Mouse (Mus musculus) 3T3-L1 (cell line): ENCODE data around the gene Pagr1b.
A peak's percentile ranks its signal among the peaks of the same experiment; 100 is the strongest.

ENCODE experiments used
- DNase-seq: peaks from one replicate; pipeline ENCODE4 v3.0.0-alpha.2; 2015; ENCODE audit warnings: low read depth, low spot score

The Pagr1b gene

DNA sequence TGATC lies at the start of gene Pagr1b:
Gene Pagr1b (minus strand): TSS at position 4 of the 5 bp plus-strand sequence.
- DNase-seq, result no peak

DNA sequence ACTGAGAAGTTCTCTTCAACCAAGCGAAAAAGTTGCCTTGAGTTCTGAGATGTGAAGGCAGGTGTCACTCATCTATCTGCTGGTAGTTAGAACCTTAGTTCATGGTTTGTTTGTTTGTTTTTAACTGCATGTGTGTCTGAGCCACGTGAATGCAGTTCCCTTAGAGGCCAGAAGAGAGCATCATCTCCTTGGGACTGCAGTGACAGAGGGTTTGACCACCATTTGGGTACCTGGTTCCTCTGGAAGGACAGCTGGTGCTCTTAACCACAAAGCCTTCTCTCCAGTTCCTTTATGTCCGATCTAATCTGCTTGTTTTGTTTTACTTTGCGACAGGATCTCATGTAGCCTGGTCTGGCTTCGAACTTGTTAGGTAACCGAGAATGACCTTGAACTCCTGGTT lies 49.3 kb upstream of the Pagr1b start:
- no peak for DNase-seq

DNA sequence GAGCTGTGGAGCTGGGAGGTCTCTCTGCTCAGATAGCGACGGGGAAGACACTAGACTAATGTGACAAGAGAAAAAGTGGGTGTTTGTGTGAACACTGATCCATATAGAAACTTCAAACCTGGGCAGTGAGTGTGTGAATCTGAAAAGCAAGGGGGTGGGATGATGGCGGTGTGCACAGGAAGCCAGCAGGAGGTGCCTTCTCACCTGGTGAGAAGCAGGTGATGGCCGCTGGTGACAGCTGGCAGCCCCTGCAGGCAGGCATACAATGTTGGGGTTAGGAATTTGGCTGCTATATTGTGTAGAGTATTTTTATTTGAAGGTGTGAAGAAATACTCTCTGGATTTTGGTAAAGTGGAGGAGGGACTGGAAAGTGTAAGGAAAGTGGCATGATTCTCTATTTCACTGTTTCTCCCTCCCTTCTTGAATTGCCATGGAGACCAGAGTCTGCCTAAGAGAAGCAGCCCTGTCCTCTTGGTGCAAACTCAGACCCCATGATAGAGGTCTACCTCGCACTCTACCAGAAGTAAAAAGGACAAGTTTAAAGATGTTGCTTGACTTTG lies 38.8 kb upstream of the Pagr1b start:
- DNase-seq, result no peak

DNA sequence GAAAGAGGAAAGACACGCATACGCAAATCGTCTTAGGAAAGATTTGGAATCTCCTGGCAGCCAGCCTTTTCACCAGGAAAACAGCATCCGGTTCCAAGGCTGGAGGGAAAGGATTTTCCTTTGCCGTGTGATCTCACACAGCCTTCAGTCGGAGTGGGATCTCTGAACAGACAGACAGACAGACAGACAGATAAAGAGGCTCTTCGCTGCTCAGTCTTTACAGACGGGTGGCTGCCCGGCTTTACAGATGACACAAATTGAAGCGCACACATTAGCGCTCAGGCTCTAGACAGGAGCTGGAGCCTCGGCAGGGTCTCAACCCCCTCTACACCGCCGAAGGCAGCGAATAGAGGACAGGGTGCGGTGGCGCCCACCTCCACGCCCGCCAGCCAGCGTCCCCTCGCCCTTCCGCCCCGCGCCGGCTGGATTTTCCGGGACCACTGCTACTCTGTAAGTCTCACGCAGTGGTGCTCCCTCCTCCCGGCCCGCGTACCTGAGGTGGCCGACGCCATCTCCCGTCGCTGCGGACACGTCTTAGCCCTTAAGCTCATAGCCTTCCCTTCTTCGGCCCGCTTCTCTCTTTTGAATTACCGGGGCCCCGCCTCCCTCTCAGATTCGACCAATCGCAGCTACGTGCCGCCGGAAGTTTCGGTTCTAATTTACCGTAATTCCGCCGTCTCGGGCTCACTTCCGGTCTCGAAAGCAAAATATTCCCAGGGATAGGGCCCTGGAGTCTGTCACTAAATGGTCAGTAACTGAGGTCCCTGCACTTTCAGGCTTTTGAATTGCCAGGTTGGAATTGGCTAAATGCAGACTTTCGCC lies 25.8 kb upstream of the Pagr1b start, which contains the start of gene Kif22:
Gene Kif22 (minus strand): TSS at position 621 of the 822 bp plus-strand sequence.
- peak; percentile 88 for DNase-seq

DNA sequence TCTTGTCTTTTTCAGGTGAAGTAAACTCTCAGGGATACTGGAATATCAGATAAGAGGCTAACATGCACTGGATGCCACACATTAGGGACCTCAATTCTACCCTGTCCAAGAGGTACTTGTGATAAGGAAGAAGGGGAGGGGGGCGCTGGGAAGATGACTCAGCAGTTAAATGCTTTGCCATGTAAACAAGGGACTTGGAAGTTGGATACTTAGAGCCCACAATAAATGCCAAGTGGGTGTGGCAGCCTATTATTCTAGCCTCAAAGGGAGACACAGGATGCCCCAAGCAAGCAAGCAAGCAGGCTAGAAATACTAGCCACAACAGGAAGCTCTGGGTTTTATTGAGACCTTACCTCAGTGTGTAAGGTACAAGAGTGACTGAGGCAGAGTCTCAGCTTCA lies 15.0 kb upstream of the Pagr1b start:
- peak; percentile 20 for DNase-seq

DNA sequence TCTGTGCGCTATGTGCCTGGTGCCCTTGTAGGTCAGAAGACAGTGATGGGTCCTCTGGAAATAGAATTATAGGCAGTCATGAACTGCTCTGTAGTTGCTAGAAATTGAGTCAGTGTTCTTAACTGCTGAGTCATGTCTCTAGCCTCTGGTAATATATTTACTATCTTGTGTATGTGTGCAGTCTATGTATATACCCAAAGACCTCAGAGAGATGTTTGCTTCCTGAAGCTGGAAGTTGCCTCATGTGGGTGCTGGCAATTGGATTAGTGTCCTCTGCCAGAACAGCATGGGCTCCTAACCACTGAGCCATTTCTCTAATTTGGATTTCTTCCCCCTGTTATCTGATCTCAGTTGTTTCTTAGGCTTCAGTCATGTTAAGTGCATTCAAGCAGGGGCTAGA lies 13.9 kb upstream of the Pagr1b start:
- peak; percentile 49 for DNase-seq

DNA sequence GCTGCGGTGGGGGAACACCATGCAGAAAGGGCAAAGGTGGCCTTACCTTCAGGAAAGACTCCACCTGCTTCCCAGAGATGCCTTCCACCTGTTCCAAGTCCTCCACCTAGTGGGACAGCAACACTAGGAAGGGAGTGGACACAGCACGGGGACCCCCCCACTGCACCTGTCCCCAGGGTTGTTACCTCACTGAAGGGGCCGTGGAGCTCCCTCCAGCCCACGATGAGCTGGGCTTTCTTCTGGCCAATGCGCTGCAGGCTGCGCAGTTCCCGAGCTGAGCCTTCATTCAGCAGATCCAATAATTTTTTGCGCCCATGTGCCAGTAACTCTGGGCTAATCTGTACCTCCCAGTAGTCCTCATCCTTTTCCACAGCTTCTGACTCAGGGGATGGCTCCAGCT lies 11.6 kb upstream of the Pagr1b start:
- no peak for DNase-seq

DNA sequence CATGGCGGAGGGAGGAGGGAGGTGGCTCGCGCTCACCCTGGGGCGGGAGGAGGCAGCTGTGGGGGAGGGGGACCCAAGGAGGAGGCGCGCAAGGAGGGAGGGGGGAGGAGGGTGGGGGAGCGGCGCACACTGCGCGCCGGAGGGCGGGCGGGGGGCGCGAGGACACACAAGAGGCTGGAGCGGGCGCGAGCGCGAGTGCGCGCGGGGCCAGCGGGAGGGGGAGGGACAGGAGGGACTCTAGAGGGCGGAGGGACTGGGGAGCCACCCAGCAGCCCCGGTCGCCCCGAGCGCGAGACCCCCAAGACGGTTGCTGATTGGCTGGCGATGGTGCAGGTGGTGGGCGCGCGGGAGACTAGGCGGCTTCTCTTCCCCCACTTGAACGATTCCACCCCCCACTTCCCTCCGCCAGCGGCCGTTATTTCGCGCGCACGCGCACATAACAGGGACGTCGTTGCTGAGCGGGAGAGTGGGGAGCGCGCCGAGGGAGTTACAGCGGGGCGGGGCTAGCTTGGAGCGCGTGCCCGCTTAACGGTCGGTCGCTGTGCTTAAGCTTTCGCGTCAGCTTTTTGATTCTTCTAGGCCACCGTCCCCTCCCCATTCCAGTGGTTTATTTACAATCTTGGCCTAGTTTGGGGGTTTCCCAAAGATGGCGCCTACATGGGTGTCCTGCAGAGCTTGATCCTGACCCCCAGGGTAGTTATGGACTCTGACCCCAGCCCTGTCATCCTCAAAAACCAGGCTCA lies 10.9 kb upstream of the Pagr1b start, which contains the start of gene Maz:
Gene Maz (minus strand): TSS at position 54 of the 743 bp plus-strand sequence.
- peak; percentile 96 for DNase-seq

DNA sequence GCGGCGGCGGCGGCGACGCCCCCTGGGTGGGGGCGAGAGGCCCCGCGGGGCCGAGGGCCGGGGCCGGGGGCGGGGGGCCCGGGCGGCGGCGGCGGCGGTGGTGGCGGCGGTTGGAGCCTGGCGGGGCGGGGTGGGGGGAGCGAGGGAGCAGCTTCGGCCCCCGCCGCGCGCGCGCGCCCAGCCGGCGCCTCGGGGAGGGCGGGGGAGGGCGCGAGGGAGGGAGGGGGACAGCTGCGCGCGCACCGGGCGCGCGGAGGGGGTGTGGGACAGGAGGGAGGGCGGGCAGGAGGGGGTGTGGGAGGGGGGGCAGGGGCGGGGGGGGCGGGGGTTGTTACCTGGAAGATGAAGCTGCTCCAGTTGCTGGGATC lies 10.3 kb upstream of the Pagr1b start:
- no peak for DNase-seq

DNA sequence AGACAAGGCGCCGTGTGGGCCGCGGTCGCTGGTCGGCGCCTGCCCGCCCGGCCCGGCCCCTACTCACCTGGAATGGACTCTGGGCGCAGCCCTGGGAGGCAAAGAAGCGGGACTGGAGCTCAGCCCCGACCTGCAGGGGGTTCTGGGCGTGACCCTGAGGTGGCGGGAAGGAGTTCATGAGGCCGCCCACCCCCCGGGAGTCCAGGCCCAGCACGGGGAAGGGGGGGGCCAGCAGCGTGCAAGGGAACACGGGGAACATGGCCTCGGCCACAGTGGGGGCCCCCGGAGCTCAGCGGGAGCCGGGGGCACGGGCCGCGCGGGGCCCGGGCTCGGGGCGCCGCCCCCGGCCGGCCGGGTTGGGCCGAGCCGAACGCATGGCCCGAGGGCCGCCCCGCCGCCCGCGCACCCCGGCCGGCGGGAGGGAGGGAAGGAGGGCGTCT lies 9.9 kb upstream of the Pagr1b start:
- DNase-seq, result peak; percentile 50

DNA sequence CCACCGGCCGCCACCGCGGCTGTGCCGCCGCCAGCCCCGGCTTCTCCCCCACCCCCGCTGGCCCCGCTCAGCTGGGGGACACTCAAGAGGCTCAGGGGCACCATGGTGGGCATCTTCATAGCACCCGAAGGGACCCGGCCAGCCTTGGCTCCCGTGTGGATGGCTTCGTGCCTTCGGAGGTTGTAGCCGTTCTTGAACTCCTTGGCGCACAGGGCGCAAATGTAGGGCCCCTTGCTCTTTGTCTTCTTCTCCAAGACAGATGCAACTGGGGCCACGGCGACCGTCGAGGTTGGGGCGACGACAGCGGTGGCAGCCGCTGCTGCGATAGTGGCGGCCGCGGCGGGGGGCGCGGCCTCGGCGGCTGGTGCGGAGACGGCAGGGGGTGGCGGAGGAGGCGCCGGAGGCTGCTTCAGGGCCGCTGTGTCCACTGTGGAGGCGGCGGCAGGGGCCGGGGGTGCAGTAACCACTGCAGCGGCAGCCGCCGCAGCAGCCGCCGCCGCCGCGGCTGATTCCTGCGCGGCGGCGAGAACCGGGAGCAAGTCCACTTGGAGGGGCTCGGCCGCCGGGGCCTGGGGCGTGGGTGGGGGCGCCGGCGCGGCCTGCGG lies 9.4 kb upstream of the Pagr1b start:
- DNase-seq, result peak; percentile 33

DNA sequence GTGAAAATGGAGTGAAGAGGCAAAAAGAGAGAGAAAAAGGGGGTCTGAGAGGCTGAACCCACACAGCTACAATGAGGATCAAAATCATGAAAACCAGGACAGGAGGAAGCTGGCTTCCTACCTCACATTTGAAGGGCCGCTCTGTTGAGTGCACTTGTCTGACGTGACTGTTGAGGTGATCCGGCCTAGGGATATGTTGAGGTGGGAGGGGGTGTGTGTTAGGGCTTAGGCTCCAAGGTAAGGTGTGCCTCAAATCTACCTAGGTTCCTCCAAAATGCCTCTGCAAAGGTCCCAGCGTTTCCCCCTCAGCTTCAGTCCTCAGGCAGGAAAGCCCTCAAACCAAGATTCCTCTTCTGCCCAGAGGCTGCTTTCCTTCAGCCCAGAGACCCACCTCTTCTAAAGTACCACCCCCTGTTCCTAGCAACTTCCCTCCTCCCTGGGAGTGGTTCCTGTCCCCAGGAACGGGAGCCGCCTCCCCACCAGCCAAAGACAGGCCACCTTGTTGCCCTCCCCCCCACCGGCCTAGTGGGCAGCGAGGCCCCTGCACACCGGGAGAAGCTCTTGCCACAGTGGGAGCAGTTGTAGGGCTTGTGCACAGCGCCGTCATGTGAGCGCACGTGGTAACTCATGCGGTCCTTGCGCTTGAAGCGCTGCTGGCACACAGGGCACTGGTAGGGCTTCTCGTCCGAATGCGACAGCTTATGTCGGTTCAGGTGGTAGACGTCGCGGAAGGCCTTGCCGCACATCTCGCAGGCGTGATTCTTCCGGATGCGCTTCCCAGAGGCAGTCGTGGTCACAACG lies 8.7 kb upstream of the Pagr1b start:
- DNase-seq, result peak; percentile 77

DNA sequence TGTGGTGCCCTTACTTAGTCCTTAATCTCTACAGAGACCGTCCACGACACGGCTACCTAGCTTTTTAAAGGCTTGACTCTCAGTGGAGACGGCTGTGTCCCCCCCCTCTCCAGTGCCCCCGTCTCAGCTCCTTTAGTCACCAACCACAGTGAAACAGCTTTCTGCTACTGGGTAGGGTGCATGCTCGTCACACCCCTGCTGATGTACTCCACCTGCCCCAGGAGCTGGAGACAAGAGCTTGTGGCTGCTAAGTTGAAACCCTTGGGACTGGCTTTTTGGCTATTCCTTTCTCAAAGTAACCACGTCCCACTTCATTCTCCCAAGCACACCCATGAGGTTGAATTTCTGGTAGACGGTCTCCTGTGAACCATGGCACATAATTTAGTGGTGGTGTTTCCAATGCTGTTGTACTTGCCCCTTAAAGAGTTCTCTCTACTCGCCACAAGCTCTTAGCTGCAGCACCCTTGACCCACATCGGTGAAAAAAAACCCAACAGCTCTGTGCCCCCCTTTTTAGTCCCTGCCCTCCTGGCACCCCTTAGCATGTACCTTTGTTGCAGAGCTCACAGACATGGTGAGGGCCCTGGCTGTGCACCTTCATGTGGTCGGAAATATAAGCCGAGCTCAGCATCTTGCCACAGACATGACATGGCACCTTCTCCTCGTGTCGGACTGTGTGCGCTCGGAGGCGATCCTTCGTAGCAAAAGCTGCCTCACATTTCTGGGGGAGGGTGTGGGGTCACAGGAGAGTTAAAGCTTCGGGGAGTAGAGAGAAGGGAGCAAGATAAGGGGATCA lies 7.8 kb upstream of the Pagr1b start:
- DNase-seq, result peak; percentile 23

DNA sequence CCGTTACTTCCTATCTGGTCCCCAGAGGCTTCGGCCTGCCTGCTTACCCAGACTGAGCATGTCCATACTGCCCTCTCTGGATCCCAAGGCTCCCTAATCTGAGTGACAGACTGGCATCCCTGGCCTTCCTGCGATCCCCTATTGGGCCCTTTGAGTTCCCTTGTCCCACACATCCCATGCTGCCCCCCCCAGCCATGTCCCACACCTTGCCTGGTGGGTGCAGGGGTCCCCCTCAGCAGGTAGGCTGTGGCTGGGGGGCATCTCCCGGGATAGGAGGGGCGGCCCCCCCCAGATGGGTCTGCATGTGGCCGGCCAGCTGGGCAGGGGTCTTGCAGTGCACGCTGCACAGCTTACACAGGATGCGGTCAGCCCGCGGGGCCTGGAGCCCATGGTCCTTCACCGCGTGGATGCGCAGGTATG lies 7.0 kb upstream of the Pagr1b start:
- no peak for DNase-seq

DNA sequence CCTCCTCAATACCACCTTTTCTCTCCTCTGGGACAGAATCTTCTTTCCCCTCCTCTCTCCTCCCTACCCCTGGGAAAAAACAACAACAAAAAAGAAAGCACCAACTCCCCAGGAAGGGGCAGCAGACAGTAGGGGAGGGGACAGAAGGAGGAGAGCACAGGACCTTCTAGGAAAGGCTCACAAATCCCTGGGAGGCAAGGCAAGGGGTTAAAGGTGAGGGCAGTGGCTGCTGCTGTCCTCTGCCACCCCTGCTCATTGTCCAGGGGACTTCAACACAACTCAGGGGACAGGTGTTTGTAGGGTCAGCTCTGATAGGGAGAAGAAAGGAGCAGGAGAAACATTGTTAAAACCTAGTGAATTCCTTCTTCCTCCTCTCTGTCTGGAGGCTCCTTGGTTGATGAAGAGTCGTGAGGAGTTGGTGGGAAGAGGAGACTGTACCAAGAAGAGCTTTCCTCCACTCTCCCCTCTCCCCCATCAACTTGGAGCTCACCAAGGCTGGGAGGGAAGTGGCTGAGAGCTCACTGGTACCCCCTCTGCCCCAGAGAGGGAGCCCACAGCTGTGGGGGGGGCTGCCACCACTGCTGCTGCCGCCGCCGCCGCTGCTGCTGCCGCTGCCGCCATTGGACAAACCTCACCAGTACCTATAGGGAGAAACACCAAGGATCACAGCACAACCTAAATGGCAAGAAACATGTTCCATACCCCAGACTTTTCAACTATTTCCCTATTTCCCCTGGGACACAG lies 6.4 kb upstream of the Pagr1b start:
- DNase-seq, result no peak

DNA sequence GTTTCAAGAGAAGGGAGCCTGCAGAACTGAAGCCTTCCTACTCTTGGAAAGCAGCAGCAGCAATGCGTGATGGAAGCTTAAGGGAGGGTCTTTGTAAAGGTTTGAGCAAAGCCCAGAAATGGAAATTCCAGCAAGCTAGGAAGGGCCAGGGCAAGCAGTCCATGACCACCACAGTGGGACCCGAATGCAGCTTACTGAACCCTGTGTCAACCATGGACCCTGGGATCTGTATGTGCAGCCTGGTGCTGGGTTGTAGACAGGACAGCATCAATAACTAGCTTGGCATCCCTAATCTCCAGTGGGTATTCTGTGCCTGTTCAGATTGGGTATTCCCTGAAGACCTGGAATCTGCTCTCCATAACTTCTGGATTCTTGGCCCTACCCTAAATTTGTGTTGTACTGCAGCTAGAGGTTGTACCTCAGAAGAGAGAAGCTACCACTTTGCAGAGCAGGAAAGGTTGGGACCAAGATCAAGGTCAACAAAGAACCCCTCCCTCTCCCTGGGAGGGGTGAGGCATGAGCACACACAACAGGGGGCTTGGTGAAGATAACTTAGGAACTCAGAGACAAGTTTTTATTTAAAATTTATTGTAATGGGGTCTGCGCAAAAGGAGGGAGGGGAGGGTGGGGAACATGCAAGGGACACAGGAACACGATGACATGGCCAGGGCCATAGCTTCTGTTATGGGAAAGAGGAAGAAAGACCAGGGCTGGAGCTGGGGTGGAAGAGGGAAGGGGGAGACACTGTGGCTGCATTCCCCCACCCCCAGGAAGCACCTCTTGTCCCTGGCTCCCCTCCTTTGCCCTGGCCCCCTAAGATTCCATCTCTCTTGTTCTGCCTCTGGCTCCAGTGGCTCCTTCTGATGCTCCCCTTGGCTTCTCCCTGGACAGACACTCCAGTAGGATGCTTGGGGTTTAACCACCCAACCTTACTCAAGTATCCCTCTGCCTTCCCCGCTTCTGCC lies 5.6 kb upstream of the Pagr1b start:
- no peak for DNase-seq

DNA sequence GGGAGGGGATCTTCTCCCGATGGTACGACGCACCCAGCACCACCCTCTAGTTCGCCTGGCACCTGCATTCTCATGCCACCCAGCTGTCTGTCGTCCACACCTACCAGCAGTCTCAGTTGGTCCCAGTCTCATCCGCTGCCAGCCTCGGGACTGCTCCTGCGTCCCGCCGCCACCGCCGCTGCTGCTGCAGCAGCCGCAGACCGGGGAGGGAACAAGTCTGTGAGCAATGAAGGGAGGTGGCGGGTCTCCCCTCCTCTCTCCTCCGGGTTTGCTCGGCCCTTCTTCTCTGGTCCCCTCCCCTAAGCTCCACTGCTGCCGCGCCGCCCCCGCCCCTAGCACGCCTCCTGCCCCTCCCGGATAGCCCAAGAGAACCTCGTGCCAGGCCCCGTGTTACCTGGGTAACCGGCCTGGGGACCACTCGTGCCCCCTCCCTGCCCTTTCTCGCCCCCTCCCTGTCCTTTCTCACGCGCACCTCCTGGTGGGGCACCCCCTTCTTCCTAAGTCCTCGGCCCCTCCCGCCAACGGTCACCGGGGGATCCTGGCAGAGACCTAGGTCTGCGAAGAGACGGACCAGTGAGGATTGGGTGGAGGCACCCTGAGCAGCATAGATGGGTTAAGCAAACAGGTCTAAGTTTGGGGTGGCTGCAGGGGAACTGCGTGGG lies 4.7 kb upstream of the Pagr1b start, which contains the start of the genes Gm42742 and Prrt2:
Gene Gm42742 (minus strand): TSS at position 197 of the 662 bp plus-strand sequence.
Gene Prrt2 (minus strand): TSS at position 311 of the 662 bp plus-strand sequence.
- DNase-seq, result no peak

DNA sequence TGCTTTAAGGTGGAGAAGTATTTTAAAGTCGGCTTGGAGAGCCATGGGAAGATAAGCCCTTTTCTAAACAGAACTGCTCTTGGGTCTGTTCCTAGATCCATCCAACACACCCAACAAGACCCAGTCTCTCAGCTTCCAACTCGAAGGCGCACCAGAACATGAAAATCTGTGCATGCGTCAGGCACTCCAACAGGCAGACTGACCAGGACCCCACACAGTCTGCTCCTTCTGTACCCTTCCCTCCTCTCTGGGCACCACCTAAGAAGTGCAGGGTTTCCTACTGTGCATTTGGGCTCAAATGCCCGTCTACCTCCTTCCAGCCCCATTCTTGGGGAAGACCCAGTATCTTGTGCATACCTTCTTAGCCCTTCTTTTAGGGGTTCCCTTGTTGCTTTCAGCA lies 4.2 kb upstream of the Pagr1b start:
- no peak for DNase-seq

DNA sequence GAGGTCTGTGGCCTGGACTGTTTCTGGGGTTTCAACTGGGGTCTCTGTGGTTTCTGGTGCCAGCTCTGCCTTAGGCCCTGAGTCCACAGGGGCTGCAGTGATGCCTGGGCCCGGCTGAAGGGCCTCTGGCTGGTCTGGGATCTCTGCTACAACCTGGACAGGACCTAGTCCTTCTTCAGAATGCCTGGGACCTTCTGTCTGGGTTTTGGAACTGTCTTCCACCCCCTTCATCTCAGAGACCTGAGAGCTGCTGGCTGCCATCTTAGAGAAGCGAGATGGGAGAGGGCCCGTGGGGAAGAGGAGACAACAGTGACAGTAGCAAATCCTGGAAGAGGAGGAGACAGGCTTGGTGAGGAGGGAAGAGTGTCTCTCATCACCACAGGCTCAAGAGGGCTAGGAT lies 3.7 kb upstream of the Pagr1b start:
- DNase-seq, result no peak
